Mouse (Mus musculus) small intestine, adult 2 months (tissue): ENCODE results near the gene Pramel6. TPM values are rescaled to one million over a fixed set of nuclear protein-coding genes. Genes with fewer than 3 reads are reported as not detected.
"Not testable (repeated sequence)": the region's sequence is repeated elsewhere in the genome, so short reads cannot be mapped to it uniquely, and the experiment has no call there.

Source experiments
- H3K27ac ChIP-seq: fragments of 200-500 bp; 2 replicates; pipeline ENCODE4 v1.5.1; 2012; ENCODE audit warnings: low read depth, low read length, control low read depth, inconsistent platforms; ENCODE audit not compliant: insufficient read depth
- H3K27me3 ChIP-seq: fragments of 200-500 bp; 2 replicates; pipeline ENCODE4 v1.6.1; 2012; ENCODE audit warnings: mild to moderate bottlenecking, moderate library complexity, low read length, inconsistent platforms; ENCODE audit not compliant: control insufficient read depth, insufficient read depth
- H3K36me3 ChIP-seq: fragments of 200-500 bp; 2 replicates; pipeline ENCODE4 v1.6.1; 2012; ENCODE audit warnings: mild to moderate bottlenecking, low read length, control low read depth, inconsistent platforms; ENCODE audit not compliant: control insufficient read depth, insufficient read depth
- H3K4me1 ChIP-seq: fragments of 200-500 bp; 2 replicates; pipeline ENCODE4 v1.6.1; 2012; ENCODE audit warnings: low read length, inconsistent platforms, mixed read lengths; ENCODE audit not compliant: control insufficient read depth, insufficient read depth, insufficient read length
- H3K4me3 ChIP-seq: fragments of 200-500 bp; 2 replicates; pipeline ENCODE4 v1.5.1; 2012; ENCODE audit warnings: low read depth, mild to moderate bottlenecking, control low read depth, inconsistent platforms, low read length, moderate library complexity
- CTCF ChIP-seq: fragments of 200-500 bp; IDR thresholded peaks from 2 replicates; pipeline ENCODE4 v1.5.1; 2012; ENCODE audit warnings: low read depth, mild to moderate bottlenecking, control low read depth, inconsistent platforms, low read length, moderate library complexity, mixed read lengths; ENCODE audit not compliant: insufficient replicate concordance, insufficient read length; ENCODE audit errors: extremely low read depth
- POLR2A ChIP-seq: fragments of 200-500 bp; IDR thresholded peaks from 2 replicates; pipeline ENCODE4 v1.6.1; 2012; ENCODE audit warnings: low read depth, mild to moderate bottlenecking, control low read depth, inconsistent platforms, low read length, moderate library complexity
- WGBS: fragments of 180-500 bp; shearing (Covaris S2); methylation state at CpG from one replicate; pipeline ENCODE4 v1.1.7; 2018; 5-methylcytosine and 5-hydroxymethylcytosine counted together
- polyA plus RNA-seq: library from polyadenylated mRNA; depleted of rRNA; stranded (reverse); fragments of >200 nt; gene quantifications from 2 replicates; pipeline ENCODE4 v1.2.3, GENCODE M21; 2012; rRNA removed

Gene Pramel6
- polyA plus RNA-seq, 1 experiment = not detected

GRCm38 (mm10) chr2:87516581-87516980 is 10.2 kb downstream of the Pramel6 start:
- TF ChIP-seq POLR2A (no peak), CTCF (no peak)
- Histone ChIP-seq H3K4me3 (no peak overlapping the region), H3K36me3 (no peaks in the 10 kb centered on the region), H3K27me3 (no peaks in the 10 kb centered on the region), H3K27ac (no peak overlapping the region), H3K4me1 (no peaks in the 10 kb centered on the region)
- 83% methylated on average over 3 of the region's 3 CpGs for WGBS

GRCm38 (mm10) chr2:87520651-87521050 is 14.3 kb downstream of the Pramel6 start:
- no peak overlapping the region for H3K27ac ChIP-seq
- no peak overlapping the region for H3K4me3 ChIP-seq
- no peaks in the 10 kb centered on the region for H3K27me3 ChIP-seq
- TF ChIP-seq CTCF (no peak), POLR2A (no peak)
- H3K36me3 ChIP-seq = no peaks in the 10 kb centered on the region
- WGBS = 79% methylated on average over 4 of the region's 4 CpGs
- H3K4me1 ChIP-seq = no peaks in the 10 kb centered on the region

GRCm38 (mm10) chr2:87525899-87526616 is 19.7 kb downstream of the Pramel6 start:
- not testable (repeated sequence) for H3K4me1 ChIP-seq, H3K36me3 ChIP-seq, H3K27ac ChIP-seq, H3K4me3 ChIP-seq, H3K27me3 ChIP-seq
- 37% methylated on average over 39 of the region's 39 CpGs for WGBS

- no peak within 1 kb of the TSS for H3K27ac ChIP-seq
- H3K4me1 ChIP-seq = no peaks in the 10 kb centered on the region
- no peaks in the 10 kb centered on the region for H3K36me3 ChIP-seq
- no peaks in the 10 kb centered on the region for H3K27me3 ChIP-seq
- no peak for TF ChIP-seq CTCF
- TF ChIP-seq POLR2A = no peak
- H3K4me3 ChIP-seq = no peak within 1 kb of the TSS
Observed at GRCm38 (mm10) chr2:87531496-87531895, 25.1 kb downstream of the Pramel6 start, which contains the start of gene Olfr153. Olfr153 (plus strand) TSS chr2:87531796.

- no peaks in the 10 kb centered on the region for H3K36me3 ChIP-seq
- H3K27ac ChIP-seq = no peak overlapping the region
- H3K4me3 ChIP-seq = no peak overlapping the region
- WGBS = 49% methylated on average over 2 of the region's 2 CpGs
- TF ChIP-seq CTCF = no peak
- no peak for TF ChIP-seq POLR2A
- H3K4me1 ChIP-seq = no peaks in the 10 kb centered on the region
- H3K27me3 ChIP-seq = no peaks in the 10 kb centered on the region
Observed at GRCm38 (mm10) chr2:87534826-87535225, 28.5 kb downstream of the Pramel6 start.

- no peaks in the 10 kb centered on the region for H3K36me3 ChIP-seq
- no peak within 1 kb of the TSS for H3K4me3 ChIP-seq
- H3K27me3 ChIP-seq = no peaks in the 10 kb centered on the region
- no peak within 1 kb of the TSS for H3K27ac ChIP-seq
- H3K4me1 ChIP-seq = no peaks in the 10 kb centered on the region
- WGBS = 81% methylated on average over 1 of the region's 1 CpGs
- TF ChIP-seq CTCF = no peak
- TF ChIP-seq POLR2A = no peak
Observed at GRCm38 (mm10) chr2:87545442-87545841, 39.1 kb downstream of the Pramel6 start, which contains the start of gene Olfr1128. Olfr1128 (minus strand) TSS chr2:87545542.

Other genes starting within 250 kb of the Pramel6 start
- not detected in 2 replicates for gene Olfr1116, start 239.0 kb upstream of the Pramel6 start, polyA plus RNA-seq
- gene Olfr1118, start 199.0 kb upstream of the Pramel6 start, polyA plus RNA-seq = not detected in 2 replicates
- not detected in 2 replicates for gene Olfr1120, start 151.8 kb upstream of the Pramel6 start, polyA plus RNA-seq
- gene Olfr1121, start 136.7 kb upstream of the Pramel6 start, polyA plus RNA-seq = not detected in 2 replicates
- gene Olfr1122, start 120.7 kb upstream of the Pramel6 start, polyA plus RNA-seq = not detected in 2 replicates
- gene Olfr1123, start 89.9 kb upstream of the Pramel6 start, polyA plus RNA-seq = not detected in 2 replicates
- gene Olfr1124, start 76.3 kb upstream of the Pramel6 start, polyA plus RNA-seq = not detected in 2 replicates
- gene Olfr1126, start 52.6 kb upstream of the Pramel6 start, polyA plus RNA-seq = not detected in 2 replicates
- not detected in 2 replicates for gene Pramel7, start 9.5 kb upstream of the Pramel6 start, polyA plus RNA-seq
- gene Olfr153, start 25.2 kb downstream of the Pramel6 start, polyA plus RNA-seq = not detected in 2 replicates
- gene Olfr1128, start 39.0 kb downstream of the Pramel6 start, polyA plus RNA-seq = not detected in 2 replicates
- gene Olfr1129, start 67.3 kb downstream of the Pramel6 start, polyA plus RNA-seq = not detected in 2 replicates
- not detected in 2 replicates for gene Olfr1130, start 99.6 kb downstream of the Pramel6 start, polyA plus RNA-seq
- gene Olfr1131, start 120.5 kb downstream of the Pramel6 start, polyA plus RNA-seq = not detected in 2 replicates
- gene Olfr1132, start 131.0 kb downstream of the Pramel6 start, polyA plus RNA-seq = not detected in 2 replicates
- not detected in 2 replicates for gene Olfr1133, start 140.8 kb downstream of the Pramel6 start, polyA plus RNA-seq
- not detected in 2 replicates for gene Olfr1134, start 151.9 kb downstream of the Pramel6 start, polyA plus RNA-seq
- not detected in 2 replicates for gene Olfr1135, start 167.1 kb downstream of the Pramel6 start, polyA plus RNA-seq
- gene Olfr1136, start 187.4 kb downstream of the Pramel6 start, polyA plus RNA-seq = not detected in 2 replicates
- not detected in 2 replicates for gene Olfr1137, start 206.6 kb downstream of the Pramel6 start, polyA plus RNA-seq
- not detected in 2 replicates for gene Olfr1138, start 233.4 kb downstream of the Pramel6 start, polyA plus RNA-seq
- not detected in 2 replicates for gene Olfr1140, start 237.2 kb downstream of the Pramel6 start, polyA plus RNA-seq
- not detected in 2 replicates for gene Olfr1141, start 247.4 kb downstream of the Pramel6 start, polyA plus RNA-seq